Mouse (Mus musculus): ENCODE data around the gene Aif1. TPM values are rescaled to one million over a fixed set of nuclear protein-coding genes. Genes with fewer than 3 reads are reported as not detected.

The Aif1 gene
- polyA plus RNA-seq, 1 experiment: not detected

DNA sequence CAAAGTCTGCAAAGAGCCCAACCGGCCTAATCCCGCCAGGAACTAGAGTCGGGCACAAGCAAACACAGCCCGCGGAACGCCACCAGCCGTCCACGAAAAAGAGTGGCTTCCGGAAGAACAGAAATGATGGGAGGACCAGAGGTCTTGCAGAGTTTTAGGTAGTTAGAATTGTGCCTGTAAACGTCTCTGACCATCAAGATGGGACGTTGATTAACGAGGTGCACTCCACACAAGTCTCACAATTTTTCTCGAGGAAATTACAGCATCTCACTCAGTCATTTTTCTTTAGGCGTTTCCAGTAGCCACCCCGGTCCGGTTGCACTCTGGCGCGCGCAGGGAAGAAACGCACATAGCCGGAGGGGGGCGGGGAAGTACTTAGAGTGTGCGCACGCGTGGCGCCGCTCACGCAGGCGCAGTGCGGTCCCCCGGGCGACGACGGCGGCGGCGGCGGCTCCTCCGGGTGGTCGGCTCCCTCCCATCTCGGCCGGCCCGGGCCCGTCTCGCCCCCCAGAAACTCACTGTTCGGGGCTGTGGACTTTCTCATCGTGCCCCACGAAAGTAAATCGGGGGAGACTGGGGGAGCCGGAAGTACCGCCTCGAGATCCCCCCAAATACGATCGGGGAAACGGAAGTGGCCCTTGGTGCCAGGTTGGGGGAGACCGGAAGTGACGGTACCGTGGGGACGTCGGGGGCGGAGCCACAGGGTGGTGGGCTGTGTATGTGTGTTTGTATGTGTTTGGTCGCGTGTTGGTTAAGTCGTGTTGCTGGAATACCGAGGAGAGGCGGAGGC is 40.9 kb downstream of the Aif1 start, which contains the start of gene Bag6:
Bag6 (plus strand) TSS at position 378 of the 790 bp plus-strand sequence.
- Histone ChIP-seq H3K79me2 (ENCODE audit: control insufficient read depth, insufficient read depth) (peaks cover 47% of the 10 kb centered on the region), H3ac (ENCODE audit: control insufficient read depth, insufficient read length, low read depth) (peak within 1 kb of the TSS; percentile 70), H3K79me3 (ENCODE audit: low read depth) (peaks cover 43% of the 10 kb centered on the region), H3K36me3 (ENCODE audit: control insufficient read depth, insufficient read depth) (peaks cover 15% of the 10 kb centered on the region), H3K27me3 (ENCODE audit: control insufficient read depth, insufficient read depth, insufficient read length) (no peaks in the 10 kb centered on the region), H3K4me3 (ENCODE audit: insufficient read depth, poor library complexity, severe bottlenecking) (peak within 1 kb of the TSS; percentile 81)
- TF ChIP-seq CEBPB (IDR thresholded peaks at IDR 0.05; ENCODE audit: low read depth) (no peak), FOSL1 (IDR thresholded peaks at IDR 0.05; ENCODE audit: insufficient read depth, low read length, poor library complexity, severe bottlenecking) (no peak), MYOD1 (IDR thresholded peaks at IDR 0.05; ENCODE audit: control insufficient read depth, insufficient read length, low read depth) (no peak), MAX (IDR thresholded peaks at IDR 0.05) (peak; percentile 99), USF1 (IDR thresholded peaks at IDR 0.05; ENCODE audit: low read depth) (no peak), MYOG (IDR thresholded peaks at IDR 0.05; ENCODE audit: control insufficient read depth, extremely low read depth, insufficient read length) (no peak)

DNA sequence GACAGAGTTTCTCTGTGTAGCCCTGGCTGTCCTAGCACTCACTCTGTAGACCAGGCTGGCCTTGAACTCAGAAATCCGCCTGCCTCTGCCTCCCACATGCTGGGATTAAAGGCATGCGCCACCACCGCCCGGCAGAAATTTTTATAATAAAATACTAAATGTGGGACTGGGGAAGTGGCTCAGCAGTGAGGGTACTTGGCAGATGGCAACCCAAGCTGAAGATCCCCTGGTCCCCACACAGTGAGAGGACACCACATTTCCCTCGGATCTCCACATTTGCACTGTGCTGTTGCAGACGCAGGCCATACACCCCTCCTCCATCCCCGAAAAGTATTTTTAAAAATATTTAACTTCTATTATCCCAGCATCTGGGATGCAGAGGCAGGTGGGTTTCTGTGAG is 42.4 kb downstream of the Aif1 start:
- no peak overlapping the region for H3K4me3 ChIP-seq (ENCODE audit: insufficient read depth, poor library complexity, severe bottlenecking)
- no peak for TF ChIP-seq FOSL1 (IDR thresholded peaks at IDR 0.05; ENCODE audit: insufficient read depth, low read length, poor library complexity, severe bottlenecking)
- no peak for TF ChIP-seq CTCF (IDR thresholded peaks at IDR 0.05; ENCODE audit: control insufficient read depth, insufficient read depth, insufficient read length)
- no peak for TF ChIP-seq MAX (IDR thresholded peaks at IDR 0.05)
- TF ChIP-seq MYOD1 (IDR thresholded peaks at IDR 0.05; ENCODE audit: control insufficient read depth, insufficient read length, low read depth): no peak
- no peak for TF ChIP-seq USF1 (IDR thresholded peaks at IDR 0.05; ENCODE audit: low read depth)
- TF ChIP-seq CEBPB (IDR thresholded peaks at IDR 0.05; ENCODE audit: low read depth): no peak
- TF ChIP-seq MYOG (IDR thresholded peaks at IDR 0.05; ENCODE audit: control insufficient read depth, extremely low read depth, insufficient read length): no peak
- peaks cover 30% of the 10 kb centered on the region for H3K79me3 ChIP-seq (ENCODE audit: low read depth)
- no peaks in the 10 kb centered on the region for H3K27me3 ChIP-seq (ENCODE audit: control insufficient read depth, insufficient read depth, insufficient read length)
- H3K79me2 ChIP-seq (ENCODE audit: control insufficient read depth, insufficient read depth): peaks cover 40% of the 10 kb centered on the region
- peaks cover under 1% of the 10 kb centered on the region for H3K36me3 ChIP-seq (ENCODE audit: control insufficient read depth, insufficient read depth)
- no peak overlapping the region for H3ac ChIP-seq (ENCODE audit: control insufficient read depth, insufficient read length, low read depth)

DNA sequence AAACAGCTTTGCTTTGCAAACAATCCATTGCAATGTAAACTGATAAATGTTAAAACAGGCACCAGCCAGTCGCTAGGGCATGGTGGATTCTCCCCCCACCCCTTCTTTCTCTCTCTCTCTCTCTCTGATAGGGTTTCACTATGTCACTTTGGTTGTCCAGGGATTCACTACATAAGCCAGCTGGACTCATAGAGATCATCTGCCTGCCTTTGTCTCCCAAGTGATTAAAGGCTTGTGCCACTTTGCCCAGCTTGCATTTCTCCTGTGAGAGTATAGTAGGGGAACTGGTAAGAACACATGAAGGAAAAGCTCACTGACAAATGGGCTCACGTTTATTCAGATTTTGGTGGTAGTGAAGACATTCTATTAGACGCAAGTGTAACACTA is 43.7 kb downstream of the Aif1 start:
- H3K36me3 ChIP-seq (ENCODE audit: control insufficient read depth, insufficient read depth): peaks cover 5% of the 10 kb centered on the region
- peaks cover 27% of the 10 kb centered on the region for H3K79me3 ChIP-seq (ENCODE audit: low read depth)
- TF ChIP-seq MYOD1 (IDR thresholded peaks at IDR 0.05; ENCODE audit: control insufficient read depth, insufficient read length, low read depth) (no peak), MAX (IDR thresholded peaks at IDR 0.05) (no peak), CTCF (IDR thresholded peaks at IDR 0.05; ENCODE audit: control insufficient read depth, insufficient read depth, insufficient read length) (no peak), MYOG (IDR thresholded peaks at IDR 0.05; ENCODE audit: control insufficient read depth, extremely low read depth, insufficient read length) (no peak), CEBPB (IDR thresholded peaks at IDR 0.05; ENCODE audit: low read depth) (no peak), FOSL1 (IDR thresholded peaks at IDR 0.05; ENCODE audit: insufficient read depth, low read length, poor library complexity, severe bottlenecking) (no peak), USF1 (IDR thresholded peaks at IDR 0.05; ENCODE audit: low read depth) (no peak)
- no peak overlapping the region for H3K4me3 ChIP-seq (ENCODE audit: insufficient read depth, poor library complexity, severe bottlenecking)
- peaks cover 40% of the 10 kb centered on the region for H3K79me2 ChIP-seq (ENCODE audit: control insufficient read depth, insufficient read depth)
- no peak overlapping the region for H3ac ChIP-seq (ENCODE audit: control insufficient read depth, insufficient read length, low read depth)
- no peaks in the 10 kb centered on the region for H3K27me3 ChIP-seq (ENCODE audit: control insufficient read depth, insufficient read depth, insufficient read length)

DNA sequence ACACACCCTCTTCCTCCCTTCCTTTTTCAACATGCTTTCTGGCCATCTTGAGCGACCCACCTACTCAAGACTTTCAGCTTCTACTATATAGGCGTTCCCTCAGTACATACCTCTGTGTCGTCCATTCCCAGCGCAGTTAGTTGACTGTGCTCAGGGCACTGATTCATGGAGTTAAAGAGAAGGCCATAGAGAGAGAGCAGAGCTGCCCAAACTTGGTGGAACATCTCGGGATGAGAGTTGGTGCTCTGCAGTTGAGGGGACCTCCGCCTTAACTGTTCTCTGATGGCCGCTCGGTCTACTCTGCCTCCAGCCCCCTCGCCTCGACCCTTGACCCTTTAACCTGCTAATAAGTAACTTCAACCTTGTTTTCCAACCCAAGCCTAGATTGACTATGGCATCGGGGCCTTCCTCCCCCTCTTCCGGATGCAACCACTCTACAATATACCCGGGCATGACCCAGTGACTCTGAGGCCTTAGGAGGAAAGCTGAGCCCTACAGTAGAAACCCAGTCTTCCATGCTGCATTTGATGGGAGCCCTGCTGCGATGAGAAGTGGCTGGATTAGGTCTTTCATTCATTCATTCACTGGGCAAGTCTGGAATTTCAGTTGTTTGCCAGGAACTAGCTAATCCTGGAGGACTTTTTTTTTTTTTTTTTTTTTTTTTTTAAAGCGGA is 44.2 kb downstream of the Aif1 start, which contains the start of gene Apom:
Apom (minus strand) TSS at position 551 of the 674 bp plus-strand sequence.
- TF ChIP-seq FOSL1 (IDR thresholded peaks at IDR 0.05; ENCODE audit: insufficient read depth, low read length, poor library complexity, severe bottlenecking) (no peak), MYOD1 (IDR thresholded peaks at IDR 0.05; ENCODE audit: control insufficient read depth, insufficient read length, low read depth) (no peak), USF1 (IDR thresholded peaks at IDR 0.05; ENCODE audit: low read depth) (no peak), CTCF (IDR thresholded peaks at IDR 0.05; ENCODE audit: control insufficient read depth, insufficient read depth, insufficient read length) (no peak), MAX (IDR thresholded peaks at IDR 0.05) (no peak)
- H3K27me3 ChIP-seq (ENCODE audit: control insufficient read depth, insufficient read depth, insufficient read length): no peaks in the 10 kb centered on the region
- peaks cover 27% of the 10 kb centered on the region for H3K79me3 ChIP-seq (ENCODE audit: low read depth)
- H3ac ChIP-seq (ENCODE audit: control insufficient read depth, insufficient read length, low read depth): no peak within 1 kb of the TSS
- H3K4me3 ChIP-seq (ENCODE audit: insufficient read depth, poor library complexity, severe bottlenecking): no peak within 1 kb of the TSS
- H3K36me3 ChIP-seq (ENCODE audit: control insufficient read depth, insufficient read depth): peaks cover 5% of the 10 kb centered on the region
- peaks cover 40% of the 10 kb centered on the region for H3K79me2 ChIP-seq (ENCODE audit: control insufficient read depth, insufficient read depth)

DNA sequence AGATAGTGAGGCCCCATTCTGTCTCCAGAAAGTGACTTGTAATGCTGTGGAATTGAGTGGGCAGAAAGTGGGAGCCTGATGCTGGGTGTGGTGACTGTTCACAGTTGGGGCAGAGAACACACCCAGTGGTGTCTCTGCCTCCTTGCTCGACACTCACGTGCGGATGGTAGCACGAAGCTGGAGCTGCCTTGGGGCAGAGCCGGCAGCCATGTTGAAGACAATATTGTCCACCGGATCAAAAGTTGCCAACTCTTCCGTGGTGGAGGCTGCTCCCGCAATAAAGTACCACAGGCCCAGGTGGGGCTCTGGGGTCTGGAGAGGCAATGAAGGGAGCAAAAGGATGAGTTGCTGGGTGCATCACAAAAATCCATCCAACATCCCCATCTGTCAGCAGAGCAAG is 44.8 kb downstream of the Aif1 start:
- H3K79me2 ChIP-seq (ENCODE audit: control insufficient read depth, insufficient read depth): peaks cover 40% of the 10 kb centered on the region
- peaks cover 23% of the 10 kb centered on the region for H3K79me3 ChIP-seq (ENCODE audit: low read depth)
- no peak overlapping the region for H3ac ChIP-seq (ENCODE audit: control insufficient read depth, insufficient read length, low read depth)
- H3K4me3 ChIP-seq (ENCODE audit: insufficient read depth, poor library complexity, severe bottlenecking): no peak overlapping the region
- H3K27me3 ChIP-seq (ENCODE audit: control insufficient read depth, insufficient read depth, insufficient read length): no peaks in the 10 kb centered on the region
- no peak for TF ChIP-seq MAX (IDR thresholded peaks at IDR 0.05)
- TF ChIP-seq MYOD1 (IDR thresholded peaks at IDR 0.05; ENCODE audit: control insufficient read depth, insufficient read length, low read depth): no peak
- no peak for TF ChIP-seq FOSL1 (IDR thresholded peaks at IDR 0.05; ENCODE audit: insufficient read depth, low read length, poor library complexity, severe bottlenecking)
- TF ChIP-seq MYOG (IDR thresholded peaks at IDR 0.05; ENCODE audit: control insufficient read depth, extremely low read depth, insufficient read length): no peak
- no peak for TF ChIP-seq USF1 (IDR thresholded peaks at IDR 0.05; ENCODE audit: low read depth)
- TF ChIP-seq CTCF (IDR thresholded peaks at IDR 0.05; ENCODE audit: control insufficient read depth, insufficient read depth, insufficient read length): no peak
- peaks cover 5% of the 10 kb centered on the region for H3K36me3 ChIP-seq (ENCODE audit: control insufficient read depth, insufficient read depth)

Data from C2C12 (cell line).